Mouse (Mus musculus): ENCODE data around the gene Cspg4.

The Cspg4 gene

GRCm38 (mm10) chr9:56864216-56864729, 560 bp upstream of the Cspg4 start, which contains the start of gene Odf3l1:
Odf3l1 (minus strand) TSS chr9:56864679.
- DNase-seq (ENCODE audit: low read depth in 1 of 2, low spot score in 2 of 2): no peak

- no peak for DNase-seq (ENCODE audit: low read depth in 1 of 2, low spot score in 2 of 2)
These were observed 1.0 kb downstream of the Cspg4 start for GRCm38 (mm10) chr9:56865673-56866400.

GRCm38 (mm10) chr9:56866430-56866829, 1.6 kb downstream of the Cspg4 start:
- no peak for DNase-seq (ENCODE audit: low read depth in 1 of 2, low spot score in 2 of 2)

GRCm38 (mm10) chr9:56868292-56868691, 3.5 kb downstream of the Cspg4 start:
- DNase-seq (ENCODE audit: low read depth in 1 of 2, low spot score in 2 of 2): no peak

- no peak for DNase-seq (ENCODE audit: low read depth in 1 of 2, low spot score in 2 of 2)
These were observed 4.7 kb downstream of the Cspg4 start for GRCm38 (mm10) chr9:56869552-56869951.

GRCm38 (mm10) chr9:56870778-56871177, 5.9 kb downstream of the Cspg4 start:
- DNase-seq (ENCODE audit: low read depth in 1 of 2, low spot score in 2 of 2): no peak

GRCm38 (mm10) chr9:56871191-56871590, 6.4 kb downstream of the Cspg4 start:
- no peak for DNase-seq (ENCODE audit: low read depth in 1 of 2, low spot score in 2 of 2)

- DNase-seq (ENCODE audit: low read depth in 1 of 2, low spot score in 2 of 2): no peak
These were observed 7.5 kb downstream of the Cspg4 start for GRCm38 (mm10) chr9:56872105-56872903.

GRCm38 (mm10) chr9:56873097-56873496, 8.3 kb downstream of the Cspg4 start:
- DNase-seq (ENCODE audit: low read depth in 1 of 2, low spot score in 2 of 2): no peak

- DNase-seq (ENCODE audit: low read depth in 1 of 2, low spot score in 2 of 2): no peak
These were observed 12.0 kb downstream of the Cspg4 start for GRCm38 (mm10) chr9:56876784-56877183.

- no peak for DNase-seq (ENCODE audit: low read depth in 1 of 2, low spot score in 2 of 2)
These were observed 12.5 kb downstream of the Cspg4 start for GRCm38 (mm10) chr9:56877284-56877683.

GRCm38 (mm10) chr9:56880790-56881189, 16.0 kb downstream of the Cspg4 start:
- DNase-seq (ENCODE audit: low read depth in 1 of 2, low spot score in 2 of 2): no peak

GRCm38 (mm10) chr9:56881539-56882082, 16.8 kb downstream of the Cspg4 start:
- DNase-seq (ENCODE audit: low read depth in 1 of 2, low spot score in 2 of 2): no peak

GRCm38 (mm10) chr9:56882283-56882682, 17.4 kb downstream of the Cspg4 start:
- no peak for DNase-seq (ENCODE audit: low read depth in 1 of 2, low spot score in 2 of 2)

GRCm38 (mm10) chr9:56882818-56883217, 18.0 kb downstream of the Cspg4 start:
- no peak for DNase-seq (ENCODE audit: low read depth in 1 of 2, low spot score in 2 of 2)

- no peak for DNase-seq (ENCODE audit: low read depth in 1 of 2, low spot score in 2 of 2)
These were observed 18.6 kb downstream of the Cspg4 start for GRCm38 (mm10) chr9:56883470-56883869.

GRCm38 (mm10) chr9:56884328-56884727, 19.5 kb downstream of the Cspg4 start:
- DNase-seq (ENCODE audit: low read depth in 1 of 2, low spot score in 2 of 2): no peak

- no peak for DNase-seq (ENCODE audit: low read depth in 1 of 2, low spot score in 2 of 2)
These were observed 21.3 kb downstream of the Cspg4 start for GRCm38 (mm10) chr9:56886113-56886512.

GRCm38 (mm10) chr9:56886601-56887000, 21.8 kb downstream of the Cspg4 start:
- DNase-seq (ENCODE audit: low read depth in 1 of 2, low spot score in 2 of 2): no peak

- DNase-seq (ENCODE audit: low read depth in 1 of 2, low spot score in 2 of 2): no peak
These were observed 22.7 kb downstream of the Cspg4 start for GRCm38 (mm10) chr9:56887581-56887980.

GRCm38 (mm10) chr9:56889817-56890216, 25.0 kb downstream of the Cspg4 start:
- peak in 1 of 2 experiments; percentile 12 for DNase-seq (ENCODE audit: low read depth in 1 of 2, low spot score in 2 of 2)

Measured in monocyte, adult 2 months (primary cell).